Mouse (Mus musculus) lung, postnatal 0 days (tissue): ENCODE measurements at regions not wholly inside any gene's neighbourhood (a gene's known extent, or its start where the extent isn't known, plus 50 kb on each side); places are given as distances from the start of the nearest gene placed in this dataset.

Source experiments
- CTCF ChIP-seq: IDR thresholded peaks from 2 replicates; pipeline ENCODE4 v1.5.1; 2016; ENCODE audit warnings: antibody characterized with exemption, mild to moderate bottlenecking
- EP300 ChIP-seq: IDR thresholded peaks from 2 replicates; pipeline ENCODE4 v1.6.1; 2016; ENCODE audit warnings: antibody characterized with exemption, mild to moderate bottlenecking, control low read depth

GRCm38 (mm10) chr4:142947673-142948072 is 265.1 kb downstream of the Prdm2 start:
- TF ChIP-seq EP300 = no peak
- TF ChIP-seq CTCF = no peak
